Mouse (Mus musculus) gastrocnemius, adult 2 months (tissue): ENCODE measurements around the gene 4930404H24Rik. TPM values are rescaled to one million over a fixed set of nuclear protein-coding genes. Genes with fewer than 3 reads are reported as not detected.
A peak's percentile ranks its signal among the peaks of the same experiment; 100 is the strongest.

Experiments
- DNase-seq: peaks from one replicate; pipeline ENCODE4 v3.0.0; 2022
- H3K27ac ChIP-seq: fragments of 200-600 bp; 2 replicates; pipeline ENCODE4 v1.8.1; 2022; ENCODE audit warnings: mild to moderate bottlenecking
- H3K4me3 ChIP-seq: fragments of 200-600 bp; 2 replicates; pipeline ENCODE4 v1.8.1; 2022; ENCODE audit warnings: mild to moderate bottlenecking, moderate library complexity
- CTCF ChIP-seq: fragments of 200-600 bp; IDR thresholded peaks from 2 replicates; pipeline ENCODE4 v1.8.1; 2022; ENCODE audit warnings: antibody characterized with exemption, mild to moderate bottlenecking, moderate library complexity
- intact Hi-C: fragments of 180-260 bp; cut with DNase I; formaldehyde crosslinking; loops from one replicate; pipeline ENCODE4 v1.15.1; 2025
- total RNA-seq, 2 experiments: library from RNA; stranded (reverse); gene quantifications; 2 replicates each; pipeline ENCODE4 v1.2.3; 2021

Gene 4930404H24Rik
- total RNA-seq, 2 experiments from 2014 or later = not detected

- TF ChIP-seq CTCF = peak; percentile 41
- DNase-seq = no peak
- no peak overlapping the region for H3K4me3 ChIP-seq
- H3K27ac ChIP-seq = no peak overlapping the region
- intact Hi-C loops = no loop called here
Measured at GRCm38 (mm10) chr2:153499154-153499553, 6.6 kb downstream of the 4930404H24Rik start.

- TF ChIP-seq CTCF = no peak
- H3K27ac ChIP-seq = no peak overlapping the region
- H3K4me3 ChIP-seq = no peak overlapping the region
- intact Hi-C loops = no loop called here
- no peak for DNase-seq
Measured at GRCm38 (mm10) chr2:153506385-153506784, 13.8 kb downstream of the 4930404H24Rik start.

GRCm38 (mm10) chr2:153507969-153508368 lies 15.4 kb downstream of the 4930404H24Rik start:
- TF ChIP-seq CTCF = no peak
- intact Hi-C loops = no loop called here

GRCm38 (mm10) chr2:153508405-153508804 lies 15.8 kb downstream of the 4930404H24Rik start:
- no peak for TF ChIP-seq CTCF
- intact Hi-C loops = no loop called here
- H3K27ac ChIP-seq = no peak overlapping the region

More at GRCm38 (mm10) chr2:153507969-153508368, 15.4 kb downstream of the 4930404H24Rik start:
- DNase-seq = no peak
- Histone ChIP-seq H3K4me3 (no peak overlapping the region), H3K27ac (no peak overlapping the region)

GRCm38 (mm10) chr2:153509211-153510029 lies 16.8 kb downstream of the 4930404H24Rik start:
- Histone ChIP-seq H3K4me3 (no peak overlapping the region), H3K27ac (no peak overlapping the region)
- intact Hi-C loops = no loop called here
- no peak for TF ChIP-seq CTCF
- no peak for DNase-seq

More at GRCm38 (mm10) chr2:153508405-153508804, 15.8 kb downstream of the 4930404H24Rik start:
- no peak for DNase-seq
- no peak overlapping the region for H3K4me3 ChIP-seq

- H3K27ac ChIP-seq = no peak overlapping the region
- intact Hi-C loops = no loop called here
- no peak overlapping the region for H3K4me3 ChIP-seq
- no peak for TF ChIP-seq CTCF
- no peak for DNase-seq
Measured at GRCm38 (mm10) chr2:153510136-153510535, 17.5 kb downstream of the 4930404H24Rik start.

- H3K4me3 ChIP-seq = no peak overlapping the region
- H3K27ac ChIP-seq = no peak overlapping the region
- intact Hi-C loops = no loop called here
- DNase-seq = no peak
- no peak for TF ChIP-seq CTCF
Measured at GRCm38 (mm10) chr2:153511562-153511961, 19.0 kb downstream of the 4930404H24Rik start.

- H3K27ac ChIP-seq = no peak overlapping the region
- no peak for TF ChIP-seq CTCF
- no peak overlapping the region for H3K4me3 ChIP-seq
- no peak for DNase-seq
- intact Hi-C loops = no loop called here
Measured at GRCm38 (mm10) chr2:153512416-153513323, 20.1 kb downstream of the 4930404H24Rik start.

- H3K27ac ChIP-seq = no peak overlapping the region
- intact Hi-C loops = no loop called here
- no peak overlapping the region for H3K4me3 ChIP-seq
- no peak for DNase-seq
- no peak for TF ChIP-seq CTCF
Measured at GRCm38 (mm10) chr2:153513983-153514382, 21.4 kb downstream of the 4930404H24Rik start.

- Histone ChIP-seq H3K27ac (no peak overlapping the region), H3K4me3 (no peak overlapping the region)
- DNase-seq = no peak
- TF ChIP-seq CTCF = no peak
- intact Hi-C loops = no loop called here
Measured at GRCm38 (mm10) chr2:153514497-153515380, 22.1 kb downstream of the 4930404H24Rik start.

GRCm38 (mm10) chr2:153515582-153515981 lies 23.0 kb downstream of the 4930404H24Rik start:
- TF ChIP-seq CTCF = no peak
- intact Hi-C loops = no loop called here
- DNase-seq = no peak
- Histone ChIP-seq H3K4me3 (no peak overlapping the region), H3K27ac (no peak overlapping the region)

GRCm38 (mm10) chr2:153516961-153517360 lies 24.4 kb downstream of the 4930404H24Rik start:
- intact Hi-C loops = no loop called here
- H3K27ac ChIP-seq = no peak overlapping the region
- no peak overlapping the region for H3K4me3 ChIP-seq
- DNase-seq = no peak
- TF ChIP-seq CTCF = peak; percentile 37
